Mouse (Mus musculus) liver, adult 2 months (tissue): ENCODE measurements at regions not wholly inside any gene's neighbourhood (a gene's known extent, or its start where the extent isn't known, plus 50 kb on each side); places are given as distances from the start of the nearest gene placed in this dataset.

Experiments
- DNase-seq: peaks from one replicate; pipeline ENCODE4 v3.0.0-alpha.2; 2011; ENCODE audit warnings: low read depth, low spot score; ENCODE audit errors: extremely low read depth
- H3K27ac ChIP-seq: fragments of 200-500 bp; replicated peaks from 2 replicates; pipeline ENCODE4 v1.5.1; 2012; ENCODE audit warnings: low read depth, mild to moderate bottlenecking, control low read depth, inconsistent platforms, low read length; ENCODE audit not compliant: insufficient read depth
- H3K27me3 ChIP-seq: fragments of 200-500 bp; 2 replicates; pipeline ENCODE4 v1.6.1; 2012; ENCODE audit warnings: mild to moderate bottlenecking, moderate library complexity, low read length, inconsistent platforms; ENCODE audit not compliant: control insufficient read depth, insufficient read depth
- H3K36me3 ChIP-seq: fragments of 200-500 bp; 2 replicates; pipeline ENCODE4 v1.6.1; 2012; ENCODE audit warnings: low read length, inconsistent platforms; ENCODE audit not compliant: control insufficient read depth, insufficient read depth
- H3K4me1 ChIP-seq: fragments of 200-500 bp; 2 replicates; pipeline ENCODE4 v1.6.1; 2011; ENCODE audit warnings: low read length; ENCODE audit not compliant: control insufficient read depth, insufficient read depth
- H3K4me3 ChIP-seq: fragments of 200-500 bp; 2 replicates; pipeline ENCODE4 v1.5.1; 2011; ENCODE audit warnings: low read depth, mild to moderate bottlenecking, control low read depth, low read length, moderate library complexity; ENCODE audit not compliant: insufficient read depth
- H3K79me2 ChIP-seq: fragments of 200-500 bp; 2 replicates; pipeline ENCODE4 v1.6.1; 2012; ENCODE audit warnings: inconsistent platforms, mild to moderate bottlenecking, low read length, moderate library complexity; ENCODE audit not compliant: control insufficient read depth, insufficient read depth
- H3K9ac ChIP-seq: fragments of 200-500 bp; 2 replicates; pipeline ENCODE4 v1.6.1; 2012; ENCODE audit warnings: low read depth, mild to moderate bottlenecking, control low read depth, inconsistent platforms, low read length
- CTCF ChIP-seq: fragments of 200-500 bp; IDR thresholded peaks from 2 replicates; pipeline ENCODE4 v1.5.1; 2011; ENCODE audit warnings: low read depth, low read length, control low read depth
- POLR2A ChIP-seq: fragments of 200-500 bp; IDR thresholded peaks from 2 replicates; pipeline ENCODE4 v1.6.1; 2011; ENCODE audit warnings: low read length, control low read depth; ENCODE audit not compliant: insufficient read depth; ENCODE audit errors: extremely low read depth
- WGBS: fragments of 180-500 bp; shearing (Covaris S2); methylation state at CpG from one replicate; pipeline ENCODE4 v1.1.7; 2018; 5-methylcytosine and 5-hydroxymethylcytosine counted together

GRCm38 (mm10) chr9:87961796-87962195 lies 230.7 kb upstream of the Tbx18 start:
- no peak overlapping the region for H3K27ac ChIP-seq
- no peak for TF ChIP-seq POLR2A
- TF ChIP-seq CTCF = no peak
- DNase-seq = no peak
- H3K4me3 ChIP-seq = no peak overlapping the region
- no peaks in the 10 kb centered on the region for H3K79me2 ChIP-seq
- no peak overlapping the region for H3K9ac ChIP-seq
- H3K4me1 ChIP-seq = no peaks in the 10 kb centered on the region
- no peaks in the 10 kb centered on the region for H3K36me3 ChIP-seq
- H3K27me3 ChIP-seq = no peaks in the 10 kb centered on the region
- 85% methylated on average over 4 of the region's 4 CpGs for WGBS

- DNase-seq = no peak
- WGBS = 40% methylated on average over 2 of the region's 2 CpGs
- H3K4me1 ChIP-seq = no peaks in the 10 kb centered on the region
- no peak overlapping the region for H3K27ac ChIP-seq
- H3K36me3 ChIP-seq = no peaks in the 10 kb centered on the region
- H3K9ac ChIP-seq = no peak overlapping the region
- H3K4me3 ChIP-seq = no peak overlapping the region
- no peak for TF ChIP-seq POLR2A
- TF ChIP-seq CTCF = no peak
- H3K79me2 ChIP-seq = no peaks in the 10 kb centered on the region
- H3K27me3 ChIP-seq = no peaks in the 10 kb centered on the region
Measured at GRCm38 (mm10) chr9:87964508-87964907, 233.4 kb upstream of the Tbx18 start.

GRCm38 (mm10) chr9:87965103-87965780 lies 234.2 kb upstream of the Tbx18 start:
- Histone ChIP-seq H3K9ac (no peak overlapping the region), H3K27ac (no peak overlapping the region), H3K4me3 (no peak overlapping the region), H3K36me3 (no peaks in the 10 kb centered on the region), H3K27me3 (no peaks in the 10 kb centered on the region), H3K79me2 (no peaks in the 10 kb centered on the region), H3K4me1 (no peaks in the 10 kb centered on the region)
- TF ChIP-seq POLR2A = no peak
- TF ChIP-seq CTCF = no peak
- 35% methylated on average over 3 of the region's 3 CpGs for WGBS
- no peak for DNase-seq

GRCm38 (mm10) chr9:87968190-87969082 lies 237.4 kb upstream of the Tbx18 start:
- Histone ChIP-seq H3K36me3 (no peaks in the 10 kb centered on the region), H3K27ac (no peak overlapping the region), H3K9ac (no peak overlapping the region), H3K4me3 (no peak overlapping the region), H3K4me1 (no peaks in the 10 kb centered on the region), H3K27me3 (no peaks in the 10 kb centered on the region), H3K79me2 (no peaks in the 10 kb centered on the region)
- TF ChIP-seq CTCF (no peak), POLR2A (no peak)
- DNase-seq = no peak
- WGBS = 42% methylated on average over 5 of the region's 5 CpGs

- Histone ChIP-seq H3K27ac (no peak overlapping the region), H3K36me3 (no peaks in the 10 kb centered on the region), H3K4me3 (no peak overlapping the region), H3K9ac (no peak overlapping the region), H3K4me1 (no peaks in the 10 kb centered on the region), H3K27me3 (no peaks in the 10 kb centered on the region), H3K79me2 (no peaks in the 10 kb centered on the region)
- no peak for DNase-seq
- no peak for TF ChIP-seq CTCF
- no peak for TF ChIP-seq POLR2A
Measured at GRCm38 (mm10) chr9:87970586-87970985, 239.5 kb upstream of the Tbx18 start.

- Histone ChIP-seq H3K79me2 (no peaks in the 10 kb centered on the region), H3K36me3 (no peaks in the 10 kb centered on the region), H3K9ac (no peak overlapping the region), H3K4me1 (no peaks in the 10 kb centered on the region), H3K27ac (no peak overlapping the region), H3K27me3 (no peaks in the 10 kb centered on the region), H3K4me3 (no peak overlapping the region)
- no peak for TF ChIP-seq POLR2A
- no peak for TF ChIP-seq CTCF
- WGBS = 77% methylated on average over 3 of the region's 3 CpGs
- no peak for DNase-seq
Measured at GRCm38 (mm10) chr9:87971791-87972190, 240.7 kb upstream of the Tbx18 start.
